13 mouse cellular contexts compared by ENCODE assay signal in the genomic region with DNA sequence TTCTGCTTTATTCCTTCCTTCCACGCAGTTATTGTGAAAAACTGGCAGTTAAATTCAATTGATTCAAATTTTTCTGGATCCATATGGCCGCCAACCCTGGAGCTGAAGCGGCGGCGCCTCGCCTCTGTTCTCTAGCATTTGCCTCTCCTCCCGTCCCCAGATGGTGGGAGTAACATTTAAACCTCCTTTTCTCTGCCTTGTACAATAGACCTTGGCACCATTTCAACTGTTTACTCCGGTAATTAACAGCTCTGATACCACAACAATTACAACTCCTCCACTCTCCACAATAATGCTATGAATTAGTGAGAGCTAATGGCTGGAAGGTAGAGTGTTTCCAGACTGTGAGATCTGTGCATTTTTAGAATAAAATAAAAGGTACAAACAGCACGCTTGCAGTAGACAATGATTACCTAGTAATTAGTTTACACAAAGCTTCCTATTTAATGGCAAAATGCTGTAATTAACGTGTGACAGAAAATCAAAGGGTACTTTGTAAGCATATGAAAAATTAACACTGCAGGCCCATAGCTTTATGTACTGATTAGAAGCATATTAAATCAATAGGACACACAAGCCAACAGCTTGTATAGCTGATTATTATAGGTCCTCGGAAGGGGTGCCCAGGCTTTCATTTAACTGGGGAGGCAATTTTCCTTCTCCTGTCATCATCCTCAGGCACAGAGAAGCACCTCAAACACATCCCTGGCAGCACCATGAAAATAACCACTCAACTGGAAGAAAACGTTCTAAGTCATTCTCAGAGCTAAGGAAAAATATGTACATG.
DNase-seq lines count a peak whose midpoint lies in the region; ATAC-seq and TF ChIP-seq lines count a peak whose summit lies in the region.
"Had no signal": no experiment of that assay in that cellular context is flagged by ENCODE, and none has a peak within 500 bp of the region (broad histone marks: within the 10 kb centered on the region; RNA-seq: fewer than 3 reads in every experiment).

No protein-coding gene starts in this region.

- H3K27ac ChIP-seq in hindbrain, embryonic 13.5 days, result peak overlapping the region; percentile 73
- H3K27ac ChIP-seq in hindbrain, embryonic 10.5 days, result no peak overlapping the region
- no peak overlapping the region for H3K27ac ChIP-seq in forebrain, postnatal 0 days (ENCODE audit: low read depth, low read length)
- no peak overlapping the region; the same call in 1 of the 2 replicates for H3K27ac ChIP-seq in midbrain, embryonic 16.5 days (ENCODE audit: low read length)
- H3K27ac ChIP-seq: gastrocnemius, adult 2 months; liver, embryonic 14.5 days had no signal

- DNase-seq in hindbrain, embryonic 10.5 days (ENCODE audit: low spot score), result no peak
- peak; percentile 35 for DNase-seq in Muller cell, postnatal 12 days (ENCODE audit: inconsistent ontology term)
- peak; percentile 52 for DNase-seq in forebrain, postnatal 0 days
- DNase-seq in spleen, postnatal 10 days (ENCODE audit: low spot score in 2 of 2), result no peak
- DNase-seq: gastrocnemius, adult 2 months; kidney, postnatal 10 days; lung, postnatal 36 days; spleen, adult 18-20 months had no signal

- peak; percentile 61; the same call in 1 of the 2 replicates for ATAC-seq in hindbrain, embryonic 13.5 days (ENCODE audit: low FRiP score)
- peak; percentile 75 for ATAC-seq in forebrain, postnatal 0 days
- ATAC-seq in midbrain, embryonic 16.5 days, result no peak; the same call in 1 of the 2 replicates
- ATAC-seq in megakaryocyte progenitor cell, adult 5-6 weeks (replicated peaks; ENCODE audit: poor library complexity), result no peak
- ATAC-seq in megakaryocyte, adult 5-6 weeks (ENCODE audit: poor library complexity, severe bottlenecking), result no peak

- no peak for TF ChIP-seq CTCF in forebrain, postnatal 0 days (IDR thresholded peaks at IDR 0.05; ENCODE audit: low read depth)

- H3K27me3 ChIP-seq in hindbrain, embryonic 13.5 days, result peaks cover 4% of the 10 kb centered on the region
- H3K27me3 ChIP-seq in hindbrain, embryonic 10.5 days (ENCODE audit: insufficient read depth, poor library complexity, severe bottlenecking), result 0 out of 2 replicates have a peak, but pooled peaks cover 8% of the 10 kb centered on the region
- H3K27me3 ChIP-seq in forebrain, postnatal 0 days (ENCODE audit: insufficient read depth, low read length), result peaks cover 52% of the 10 kb centered on the region
- no peaks in the 10 kb centered on the region for H3K27me3 ChIP-seq in midbrain, embryonic 16.5 days (ENCODE audit: control insufficient read depth, insufficient read depth, low read depth, low read length)

- H3K9ac ChIP-seq in hindbrain, embryonic 13.5 days, result 0 out of 2 replicates have a peak overlapping the region, but pooled peaks have one; percentile 14
- no peak overlapping the region for H3K9ac ChIP-seq in forebrain, postnatal 0 days
- H3K9ac ChIP-seq in midbrain, embryonic 16.5 days (ENCODE audit: low read depth, low read length), result no peak overlapping the region
- H3K9ac ChIP-seq: liver, embryonic 14.5 days had no signal

- H3K4me2 ChIP-seq in hindbrain, embryonic 13.5 days, result peak overlapping the region; percentile 17; the same call in 1 of the 2 replicates
- peak overlapping the region; percentile 8 for H3K4me2 ChIP-seq in forebrain, postnatal 0 days (ENCODE audit: low read depth)
- H3K4me2 ChIP-seq in midbrain, embryonic 16.5 days (ENCODE audit: low read length), result peak overlapping the region; percentile 11; the same call in 1 of the 2 replicates

- no peaks in the 10 kb centered on the region for H3K36me3 ChIP-seq in hindbrain, embryonic 13.5 days
- no peaks in the 10 kb centered on the region for H3K36me3 ChIP-seq in hindbrain, embryonic 10.5 days
- H3K36me3 ChIP-seq in forebrain, postnatal 0 days (ENCODE audit: insufficient read depth), result no peaks in the 10 kb centered on the region
- H3K36me3 ChIP-seq in midbrain, embryonic 16.5 days (ENCODE audit: control insufficient read depth, insufficient read depth, low read length), result no peaks in the 10 kb centered on the region

- H3K4me3 ChIP-seq in hindbrain, embryonic 13.5 days, result no peak overlapping the region
- H3K4me3 ChIP-seq in hindbrain, embryonic 10.5 days, result no peak overlapping the region
- H3K4me3 ChIP-seq in forebrain, postnatal 0 days (ENCODE audit: low read depth, low read length), result no peak overlapping the region
- H3K4me3 ChIP-seq in midbrain, embryonic 16.5 days (ENCODE audit: low read depth, low read length), result no peak overlapping the region
- H3K4me3 ChIP-seq: gastrocnemius, adult 2 months had no signal

- peaks cover 30% of the 10 kb centered on the region for H3K4me1 ChIP-seq in hindbrain, embryonic 13.5 days (replicated peaks)
- peaks cover 15% of the 10 kb centered on the region for H3K4me1 ChIP-seq in hindbrain, embryonic 10.5 days (replicated peaks)
- peaks cover 3% of the 10 kb centered on the region; the same call in 1 of the 2 replicates for H3K4me1 ChIP-seq in forebrain, postnatal 0 days (ENCODE audit: insufficient read depth)
- H3K4me1 ChIP-seq in midbrain, embryonic 16.5 days (ENCODE audit: control insufficient read depth, insufficient read depth, low read length), result peaks cover 8% of the 10 kb centered on the region; the same call in 1 of the 2 replicates

- no peaks in the 10 kb centered on the region for H3K9me3 ChIP-seq in hindbrain, embryonic 13.5 days
- H3K9me3 ChIP-seq in hindbrain, embryonic 10.5 days, result no peaks in the 10 kb centered on the region
- no peaks in the 10 kb centered on the region for H3K9me3 ChIP-seq in forebrain, postnatal 0 days (ENCODE audit: low read length)
- H3K9me3 ChIP-seq in midbrain, embryonic 16.5 days (replicated peaks; ENCODE audit: control insufficient read depth, low read length, poor library complexity, severe bottlenecking), result no peaks in the 10 kb centered on the region

- WGBS in hindbrain, embryonic 13.5 days, result 40% methylated on average over 12 of the region's 12 CpGs
- 74% methylated on average over 12 of the region's 12 CpGs for WGBS in hindbrain, embryonic 10.5 days
- WGBS in forebrain, postnatal 0 days, result 13% methylated on average over 12 of the region's 12 CpGs
- WGBS in midbrain, embryonic 16.5 days, result 30% methylated on average over 12 of the region's 12 CpGs

Comparison
In these comparisons a context has a peak if more than half of its experiments do, and no peak if none do; other contexts are left out.
1. ATAC-seq: peak in hindbrain, embryonic 13.5 days (single experiment) and forebrain, postnatal 0 days (single experiment); none in midbrain, embryonic 16.5 days (single experiment), megakaryocyte progenitor cell, adult 5-6 weeks (single experiment) and megakaryocyte, adult 5-6 weeks (single experiment).
2. DNase-seq: peak in Muller cell, postnatal 12 days (single experiment) and forebrain, postnatal 0 days (single experiment); none in hindbrain, embryonic 10.5 days (single experiment) and spleen, postnatal 10 days (0 of 2).
3. Peak in every context shown above with its lines, with median percentiles within 50 percentile points of each other: H3K4me2 ChIP-seq.